7 mouse cellular contexts compared by ENCODE assay signal in genomic region chr5:25099367-25100156, GRCm38 (mm10). TPM values are rescaled to one million over a fixed set of nuclear protein-coding genes. Genes with fewer than 3 reads are reported as not detected.
DNase-seq lines count a peak whose midpoint lies in the region; ATAC-seq and TF ChIP-seq lines count a peak whose summit lies in the region.

No protein-coding gene starts in this region.

- H3K4me1 ChIP-seq in cortical plate, adult 2 months (ENCODE audit: control insufficient read depth, insufficient read depth, low read length) = peaks cover 4% of the 10 kb centered on the region
- H3K4me1 ChIP-seq in intestine, embryonic 14.5 days (replicated peaks; ENCODE audit: control insufficient read depth, insufficient read depth, low read length) = no peaks in the 10 kb centered on the region
- peaks cover 19% of the 10 kb centered on the region for H3K4me1 ChIP-seq in limb, embryonic 12.5 days (replicated peaks)
- peaks cover 25% of the 10 kb centered on the region for H3K4me1 ChIP-seq in midbrain, embryonic 10.5 days
- peaks cover 12% of the 10 kb centered on the region for H3K4me1 ChIP-seq in small intestine, adult 2 months (ENCODE audit: control insufficient read depth, insufficient read depth, insufficient read length, low read length)

- H3K27ac ChIP-seq in cortical plate, adult 2 months (ENCODE audit: insufficient read depth, low read length) = peak overlapping the region; percentile 46
- no peak overlapping the region for H3K27ac ChIP-seq in intestine, embryonic 14.5 days (ENCODE audit: low read depth)
- no peak overlapping the region for H3K27ac ChIP-seq in limb, embryonic 12.5 days
- H3K27ac ChIP-seq in midbrain, embryonic 10.5 days (replicated peaks) = peak overlapping the region; percentile 83; the same call in 1 of the 2 replicates
- H3K27ac ChIP-seq in small intestine, adult 2 months (ENCODE audit: insufficient read depth, low read depth, low read length) = peak overlapping the region; percentile 72

- TF ChIP-seq CTCF in cortical plate, adult 2 months (IDR thresholded peaks at IDR 0.05; ENCODE audit: extremely low read depth, insufficient read depth, low read length) = no peak
- no peak for TF ChIP-seq CTCF in small intestine, adult 2 months (IDR thresholded peaks at IDR 0.05; ENCODE audit: extremely low read depth, insufficient read length, insufficient replicate concordance, low read depth, low read length)

- peak overlapping the region; percentile 56 for H3K9ac ChIP-seq in intestine, embryonic 14.5 days (ENCODE audit: low read length)
- H3K9ac ChIP-seq in limb, embryonic 12.5 days (replicated peaks) = peak overlapping the region; percentile 42; the same call in 1 of the 2 replicates

- H3K9me3 ChIP-seq in intestine, embryonic 14.5 days (ENCODE audit: control insufficient read depth, low read length) = no peaks in the 10 kb centered on the region
- H3K9me3 ChIP-seq in limb, embryonic 12.5 days = no peaks in the 10 kb centered on the region
- H3K9me3 ChIP-seq in midbrain, embryonic 10.5 days (replicated peaks) = no peaks in the 10 kb centered on the region

- peaks cover 24% of the 10 kb centered on the region for H3K27me3 ChIP-seq in intestine, embryonic 14.5 days (replicated peaks; ENCODE audit: control insufficient read depth, insufficient read depth, low read length)
- peaks cover 69% of the 10 kb centered on the region for H3K27me3 ChIP-seq in limb, embryonic 12.5 days
- peaks cover 82% of the 10 kb centered on the region for H3K27me3 ChIP-seq in midbrain, embryonic 10.5 days (ENCODE audit: low read depth, poor library complexity, severe bottlenecking)
- no peaks in the 10 kb centered on the region for H3K27me3 ChIP-seq in small intestine, adult 2 months (ENCODE audit: control insufficient read depth, insufficient read depth, low read length)

- H3K4me2 ChIP-seq in intestine, embryonic 14.5 days (ENCODE audit: low read length) = peak overlapping the region; percentile 96
- peak overlapping the region; percentile 100 for H3K4me2 ChIP-seq in limb, embryonic 12.5 days

- WGBS in intestine, embryonic 14.5 days = 1% methylated on average over 41 of the region's 45 CpGs
- under 1% methylated on average over 45 of the region's 45 CpGs for WGBS in limb, embryonic 12.5 days
- 1% methylated on average over 45 of the region's 45 CpGs for WGBS in midbrain, embryonic 10.5 days
- 1% methylated on average over 45 of the region's 45 CpGs for WGBS in small intestine, adult 2 months

- no peak for TF ChIP-seq POLR2A in cortical plate, adult 2 months (IDR thresholded peaks at IDR 0.05; ENCODE audit: extremely low read depth, insufficient read depth, low read length)
- TF ChIP-seq POLR2A in small intestine, adult 2 months (IDR thresholded peaks at IDR 0.05; ENCODE audit: low read depth, low read length) = no peak

- H3K36me3 ChIP-seq in intestine, embryonic 14.5 days (ENCODE audit: control insufficient read depth, insufficient read depth, low read length) = no peaks in the 10 kb centered on the region
- no peaks in the 10 kb centered on the region for H3K36me3 ChIP-seq in limb, embryonic 12.5 days
- H3K36me3 ChIP-seq in midbrain, embryonic 10.5 days = no peaks in the 10 kb centered on the region
- H3K36me3 ChIP-seq in small intestine, adult 2 months (ENCODE audit: control insufficient read depth, insufficient read depth, low read length) = no peaks in the 10 kb centered on the region

- ATAC-seq in intestine, embryonic 14.5 days (replicated peaks; ENCODE audit: low FRiP score, low TSS enrichment, low read depth) = peak; percentile 70
- ATAC-seq in limb, embryonic 12.5 days (ENCODE audit: insufficient number of reproducible peaks, insufficient read depth, low FRiP score, low TSS enrichment, low read depth) = no peak

- H3K4me3 ChIP-seq in cortical plate, adult 2 months (ENCODE audit: insufficient read depth, low read length) = peak overlapping the region; percentile 84
- H3K4me3 ChIP-seq in intestine, embryonic 14.5 days (ENCODE audit: low read depth, low read length) = peak overlapping the region; percentile 45
- peak overlapping the region; percentile 63 for H3K4me3 ChIP-seq in limb, embryonic 12.5 days (replicated peaks)
- peak overlapping the region; percentile 68 for H3K4me3 ChIP-seq in midbrain, embryonic 10.5 days
- H3K4me3 ChIP-seq in small intestine, adult 2 months (ENCODE audit: low read depth, low read length) = peak overlapping the region; percentile 82

- peak; percentile 87 for DNase-seq in adrenal gland, postnatal 14 days
- DNase-seq in gastrocnemius, postnatal 25 days = peak; percentile 42
- peak; percentile 79 for DNase-seq in intestine, embryonic 14.5 days (ENCODE audit: low spot score)
- DNase-seq in midbrain, embryonic 10.5 days (ENCODE audit: low spot score) = peak; percentile 62

RNA-seq across cellular contexts. Expression of gene Prkag2, which starts 0.9 kb away (rescaled TPM):
- total RNA-seq in adrenal gland, postnatal 14 days (2021) = 64.7 and 74.9 TPM in 2 replicates
- 103 and 117 TPM in 2 replicates for polyA plus RNA-seq in cortical plate, adult 2 months (2012; rRNA removed)
- total RNA-seq in gastrocnemius, postnatal 25 days (2021) = 10 to 100 TPM in 1 of 2 experiments, 1 to 10 TPM in 1; 9.4 to 20.5 TPM
- 52.1 and 54.0 TPM in 2 replicates for polyA plus RNA-seq in intestine, embryonic 14.5 days (2014; fragmentation: Nextera tagmentation; extraction: Ambion mirVana)
- 24.1 and 24.5 TPM in 2 replicates for polyA plus RNA-seq in limb, embryonic 12.5 days (2016; fragmentation: Nextera tagmentation; extraction: Ambion mirVana)
- polyA plus RNA-seq in midbrain, embryonic 10.5 days (2016; fragmentation: Nextera tagmentation; extraction: Ambion mirVana) = 48.7 and 49.6 TPM in 2 replicates
- polyA plus RNA-seq in small intestine, adult 2 months (2012; rRNA removed) = 7.6 and 13.8 TPM in 2 replicates

Comparison
In these comparisons a context has a peak if more than half of its experiments do, and no peak if none do; other contexts are left out.
1. H3K27ac ChIP-seq: peak in cortical plate, adult 2 months (single experiment), midbrain, embryonic 10.5 days (single experiment) and small intestine, adult 2 months (single experiment); none in intestine, embryonic 14.5 days (single experiment) and limb, embryonic 12.5 days (single experiment).
2. Peak in every context shown above with its lines, with median percentiles within 50 percentile points of each other: DNase-seq and H3K4me3 ChIP-seq.